Mouse (Mus musculus) layer of hippocampus, adult 9-11 months (tissue): ENCODE data around the gene Plin3.
"Not testable (repeated sequence)": the region's sequence is repeated elsewhere in the genome, so short reads cannot be mapped to it uniquely, and the experiment has no call there.

Experiments used
- DNase-seq: peaks from one replicate; pipeline ENCODE4 v3.0.0; 2022

The Plin3 gene

GRCm38 (mm10) chr17:56273482-56273881 is 19.2 kb downstream of the Plin3 start:
- no peak for DNase-seq

GRCm38 (mm10) chr17:56272644-56273043 is 20.0 kb downstream of the Plin3 start:
- no peak for DNase-seq

DNA sequence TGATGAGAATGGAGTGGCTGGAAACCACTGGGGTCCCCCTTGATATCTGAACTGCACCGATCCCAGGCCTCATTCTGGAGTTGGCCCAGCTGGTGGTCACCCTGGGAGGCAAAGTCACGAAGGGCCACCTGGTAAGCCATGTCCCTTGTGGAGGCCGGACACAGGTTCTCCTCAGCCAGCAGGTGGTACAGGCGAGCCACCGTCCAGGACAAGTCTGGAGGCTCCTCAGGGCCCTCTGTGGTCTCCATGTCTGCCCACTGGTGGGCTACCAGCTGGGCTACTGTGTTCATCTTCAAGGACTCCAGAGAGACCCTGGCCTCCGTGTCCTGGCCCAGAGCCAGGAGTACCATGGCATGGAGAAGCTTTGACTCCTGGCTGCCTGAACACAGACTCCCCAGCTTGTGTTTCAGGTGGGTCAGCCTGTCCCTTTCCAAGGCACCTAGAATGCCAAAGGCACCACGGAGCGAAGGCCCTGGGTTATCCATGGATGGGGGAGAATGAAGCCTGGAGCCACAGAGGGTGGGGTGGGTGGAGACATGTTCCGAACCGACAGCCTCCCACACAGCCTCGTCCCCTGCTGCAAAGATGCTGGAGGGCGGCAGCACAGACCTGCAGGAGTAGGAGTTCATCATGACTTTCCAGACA is 20.9 kb downstream of the Plin3 start:
- no peak for DNase-seq

DNA sequence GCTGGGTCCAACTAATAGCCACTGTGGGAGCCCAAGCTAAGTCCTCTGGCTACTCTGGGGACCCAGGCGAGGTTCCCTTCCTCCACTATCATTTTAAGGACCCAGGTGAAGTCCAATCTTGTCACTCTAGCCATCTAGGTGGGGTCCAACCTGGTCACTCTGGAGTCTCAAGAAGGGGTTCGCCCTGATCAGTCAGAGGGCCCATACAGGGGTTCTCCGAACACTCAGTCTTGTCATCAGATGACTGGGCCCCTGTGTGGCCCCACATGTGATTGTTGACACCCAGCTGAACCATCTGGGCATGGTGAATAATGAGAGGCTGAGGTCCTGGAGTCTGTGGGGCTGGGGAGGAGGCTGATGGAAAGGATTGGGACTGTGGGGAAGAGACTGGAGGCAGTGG is 22.9 kb downstream of the Plin3 start:
- no peak for DNase-seq

DNA sequence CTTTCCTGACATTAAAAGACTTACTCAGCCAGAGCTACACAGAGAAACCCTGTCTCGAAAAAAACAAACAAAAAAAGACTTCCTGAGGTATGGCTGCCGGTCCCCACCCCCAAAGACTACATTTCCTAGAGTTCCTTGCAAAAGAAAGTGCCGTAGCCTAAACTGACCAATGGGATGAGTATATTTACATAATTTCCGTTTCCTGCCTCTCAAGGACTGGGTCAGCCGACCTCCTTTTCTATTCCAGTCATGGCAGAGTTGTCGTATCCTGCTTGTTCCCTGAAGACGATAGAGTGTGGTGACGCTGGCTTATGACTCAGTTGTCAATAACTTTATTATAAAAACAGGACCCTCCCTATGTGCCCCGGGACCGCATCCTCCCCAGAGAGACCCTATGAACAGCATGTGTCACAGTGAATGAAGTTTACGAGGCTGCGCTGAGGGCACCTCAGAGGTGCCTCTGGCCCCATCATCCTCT is 23.5 kb downstream of the Plin3 start:
- DNase-seq = peak; percentile 80

DNA sequence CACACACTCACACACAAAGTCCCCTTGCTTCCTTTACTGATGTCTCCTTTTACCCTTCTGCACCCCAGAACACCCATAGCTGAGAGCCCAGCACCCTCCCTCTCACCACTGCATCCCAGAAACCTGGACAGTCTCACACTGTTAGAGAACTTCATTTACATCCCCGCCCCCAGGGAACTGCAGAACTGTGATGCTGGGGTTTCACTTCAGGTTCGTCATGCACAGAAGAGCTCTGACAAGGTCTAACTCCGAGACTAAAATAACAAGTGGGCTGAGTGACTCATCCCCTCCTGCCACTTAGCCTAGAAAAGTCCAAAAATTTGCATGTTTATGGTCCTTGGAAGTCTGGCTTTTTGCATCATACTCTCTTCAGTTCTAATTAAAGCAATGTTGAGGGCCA is 26.4 kb downstream of the Plin3 start:
- peak; percentile 88 for DNase-seq

DNA sequence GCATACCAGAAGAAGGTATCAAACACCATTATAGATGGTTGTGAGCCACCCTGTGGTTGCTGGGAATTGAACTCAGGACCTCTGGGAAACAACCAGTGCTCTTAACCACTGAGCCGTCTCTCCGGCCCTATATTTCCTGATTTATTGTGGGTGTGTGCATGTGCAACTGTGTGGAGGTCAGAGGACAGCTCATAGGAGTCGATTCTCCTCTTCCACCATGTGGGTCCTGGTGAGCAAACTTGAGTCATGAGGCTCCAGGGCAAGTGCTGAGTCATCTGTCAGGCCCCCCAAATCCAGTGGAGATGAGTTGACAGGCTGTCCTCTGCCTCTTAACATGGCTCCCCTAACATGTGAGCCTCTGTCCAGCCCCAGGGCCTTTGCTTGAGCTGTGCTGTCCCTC is 26.8 kb downstream of the Plin3 start:
- DNase-seq = no peak

GRCm38 (mm10) chr17:56265011-56265410 is 27.7 kb downstream of the Plin3 start:
- peak; percentile 61 for DNase-seq

DNA sequence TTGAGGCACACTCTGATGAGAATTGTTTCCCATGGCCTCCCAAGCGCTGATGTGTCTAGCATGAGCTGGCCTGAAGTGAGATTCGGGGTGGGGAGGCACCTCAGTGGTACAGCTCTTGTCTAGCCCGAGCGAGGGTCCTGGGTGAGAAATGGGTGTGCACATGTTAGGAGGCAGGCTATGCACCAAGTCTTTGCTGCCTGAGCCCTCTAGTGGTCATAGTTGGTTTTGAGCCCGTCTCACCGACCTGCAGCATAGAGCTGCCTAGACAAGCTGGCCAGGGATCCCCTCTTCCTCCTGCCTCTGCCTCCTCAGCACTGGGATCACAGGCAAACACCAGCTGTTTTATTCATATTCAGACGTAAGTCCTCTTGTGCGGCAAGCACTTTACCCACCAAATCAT is 28.7 kb downstream of the Plin3 start:
- DNase-seq = peak; percentile 86

GRCm38 (mm10) chr17:56262645-56263094 is 30.0 kb downstream of the Plin3 start:
- no peak for DNase-seq

DNA sequence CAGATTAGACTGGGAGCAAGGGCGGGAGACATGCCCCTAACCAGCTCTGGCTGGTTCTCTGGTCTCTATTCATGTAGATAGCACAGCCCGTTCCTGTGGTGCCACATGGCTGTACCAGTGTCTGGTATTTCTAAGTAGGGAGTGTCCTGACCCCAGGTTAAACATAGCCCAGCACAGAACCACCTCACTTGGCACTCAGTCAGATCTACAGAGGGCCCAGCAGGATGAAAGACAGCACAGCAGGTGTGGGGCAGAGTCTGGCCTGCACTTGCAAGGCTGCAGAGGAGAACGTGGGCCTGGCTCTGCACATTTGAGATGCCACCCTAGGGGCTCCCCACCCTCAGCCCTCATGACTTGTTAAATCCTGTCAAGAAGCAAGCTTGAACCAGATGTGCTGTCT is 31.5 kb downstream of the Plin3 start:
- no peak for DNase-seq

DNA sequence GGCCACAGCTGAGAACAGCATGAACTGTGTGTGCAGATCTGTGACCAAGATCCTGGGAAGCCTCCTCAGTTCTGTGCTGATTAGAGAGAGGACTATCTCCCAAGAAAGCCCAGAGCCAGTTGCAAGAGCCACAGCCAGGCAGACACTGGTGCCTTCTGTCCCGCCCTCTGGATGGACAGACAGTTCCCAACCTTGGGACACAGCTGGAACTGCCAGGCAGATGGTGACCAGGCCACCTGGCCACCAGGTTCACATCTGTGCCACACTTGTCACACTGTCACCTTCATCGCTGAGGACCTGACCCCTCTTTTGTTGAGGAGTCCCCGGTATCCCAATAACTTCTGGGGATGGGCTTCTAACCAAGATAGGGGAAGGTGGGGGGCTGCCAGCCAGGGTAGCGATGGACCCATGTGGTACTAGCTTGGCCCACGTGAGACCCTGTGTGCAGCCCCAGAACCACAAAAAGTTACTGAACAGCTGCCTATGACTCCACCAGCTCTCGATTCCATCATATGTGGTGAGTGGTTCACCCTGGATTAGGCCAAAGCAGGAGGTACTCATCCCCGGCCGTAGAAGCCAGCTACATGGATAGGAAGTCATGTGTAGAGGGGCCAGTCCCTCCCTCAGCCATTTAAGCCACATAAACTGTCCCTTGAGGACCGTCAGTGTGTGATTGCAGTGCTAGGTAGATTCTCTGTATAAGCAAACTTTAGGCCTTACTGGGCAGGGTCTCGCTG is 33.2 kb downstream of the Plin3 start:
- DNase-seq = no peak

- not testable (repeated sequence) for DNase-seq
Measured at GRCm38 (mm10) chr17:56258812-56259211, 33.9 kb downstream of the Plin3 start.

DNA sequence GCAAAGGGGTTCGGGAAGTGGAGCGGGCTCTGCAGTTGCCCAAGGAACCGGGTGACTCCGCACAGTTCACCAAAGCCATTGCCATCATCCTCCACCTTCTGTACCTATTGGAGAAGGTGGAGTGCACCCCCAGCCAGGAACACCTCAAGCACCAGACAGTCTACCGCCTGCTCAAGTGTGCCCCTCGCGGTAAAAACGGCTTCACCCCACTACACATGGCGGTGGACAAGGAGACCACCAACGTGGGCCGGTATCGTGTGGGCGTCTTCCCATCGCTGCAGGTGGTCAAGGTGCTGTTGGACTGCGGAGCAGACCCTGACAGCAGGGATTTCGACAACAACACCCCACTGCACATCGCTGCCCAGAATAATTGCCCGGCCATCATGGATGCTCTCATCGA is 34.4 kb downstream of the Plin3 start:
- not testable (repeated sequence) for DNase-seq

- no peak for DNase-seq
Measured at GRCm38 (mm10) chr17:56257181-56257894, 35.3 kb downstream of the Plin3 start.

GRCm38 (mm10) chr17:56256239-56256881 is 36.3 kb downstream of the Plin3 start, which contains the start of gene Fem1a:
Gene Fem1a (plus strand): TSS chr17:56256810.
- peak; percentile 98 for DNase-seq

DNA sequence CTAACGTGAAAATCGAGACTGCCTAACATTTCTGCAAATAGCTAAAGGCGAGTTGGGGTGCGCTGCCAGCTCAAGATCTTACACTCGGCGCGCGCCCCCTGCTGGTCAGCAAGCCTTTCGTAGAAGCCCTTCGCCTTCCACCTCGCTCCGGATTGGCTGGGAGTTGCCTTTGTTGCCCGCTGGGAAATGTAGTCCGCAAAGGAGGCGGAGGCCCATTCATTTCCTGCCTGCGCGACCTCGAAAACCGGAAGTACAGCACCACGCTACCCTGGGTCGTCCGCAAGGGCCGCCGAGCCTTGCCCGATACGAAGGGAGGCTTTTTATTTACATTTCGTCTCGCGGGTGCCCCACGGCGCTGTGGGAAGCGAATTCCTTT is 36.8 kb downstream of the Plin3 start:
- peak; percentile 99 for DNase-seq

DNA sequence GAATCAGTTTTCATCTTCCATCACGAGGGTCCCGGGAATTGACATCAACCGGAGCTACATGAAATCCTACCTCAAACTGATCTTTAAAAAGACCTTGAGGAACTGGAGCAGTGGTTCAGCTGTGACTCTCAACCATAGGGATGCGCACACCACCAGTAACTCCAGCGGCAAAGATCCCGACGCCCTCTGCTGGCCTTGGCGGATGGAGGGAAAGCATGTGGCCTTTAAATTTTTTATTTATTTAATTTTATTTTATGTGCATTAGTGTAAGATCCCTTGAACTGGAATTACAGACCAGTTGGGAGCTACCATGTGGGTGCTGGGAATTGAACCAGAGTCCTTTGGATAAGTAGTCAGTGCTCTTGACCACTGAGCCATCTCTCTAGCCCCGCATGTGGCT is 37.2 kb downstream of the Plin3 start:
- peak; percentile 70 for DNase-seq

- no peak for DNase-seq
Measured at GRCm38 (mm10) chr17:56254695-56255094, 38.0 kb downstream of the Plin3 start.

GRCm38 (mm10) chr17:56251136-56251829 is 41.4 kb downstream of the Plin3 start:
- peak; percentile 86 for DNase-seq

- no peak for DNase-seq
Measured at GRCm38 (mm10) chr17:56245608-56246007, 47.1 kb downstream of the Plin3 start.
